Mouse (Mus musculus) NIH3T3 (cell line): ENCODE results near the gene Usp45.
A peak's percentile ranks its signal among the peaks of the same experiment; 100 is the strongest.
"Not testable (repeated sequence)": the region's sequence is repeated elsewhere in the genome, so short reads cannot be mapped to it uniquely, and the experiment has no call there.

Experiments
- DNase-seq: peaks from one replicate; pipeline ENCODE4 v3.0.0-alpha.2; 2012; ENCODE audit warnings: low read depth

Usp45 gene

GRCm38 (mm10) chr4:21766863-21767304, at the start of gene Usp45, which contains the start of gene Tstd3:
Gene Usp45 (plus strand): TSS chr4:21767156.
Gene Tstd3 (minus strand): TSS chr4:21767212.
- peak; percentile 90 for DNase-seq

- DNase-seq: peak; percentile 19
Measured at GRCm38 (mm10) chr4:21722752-21723334, 44.1 kb upstream of the Usp45 start.

- peak; percentile 78 for DNase-seq
Measured at GRCm38 (mm10) chr4:21726912-21727614, 39.9 kb upstream of the Usp45 start.

DNA sequence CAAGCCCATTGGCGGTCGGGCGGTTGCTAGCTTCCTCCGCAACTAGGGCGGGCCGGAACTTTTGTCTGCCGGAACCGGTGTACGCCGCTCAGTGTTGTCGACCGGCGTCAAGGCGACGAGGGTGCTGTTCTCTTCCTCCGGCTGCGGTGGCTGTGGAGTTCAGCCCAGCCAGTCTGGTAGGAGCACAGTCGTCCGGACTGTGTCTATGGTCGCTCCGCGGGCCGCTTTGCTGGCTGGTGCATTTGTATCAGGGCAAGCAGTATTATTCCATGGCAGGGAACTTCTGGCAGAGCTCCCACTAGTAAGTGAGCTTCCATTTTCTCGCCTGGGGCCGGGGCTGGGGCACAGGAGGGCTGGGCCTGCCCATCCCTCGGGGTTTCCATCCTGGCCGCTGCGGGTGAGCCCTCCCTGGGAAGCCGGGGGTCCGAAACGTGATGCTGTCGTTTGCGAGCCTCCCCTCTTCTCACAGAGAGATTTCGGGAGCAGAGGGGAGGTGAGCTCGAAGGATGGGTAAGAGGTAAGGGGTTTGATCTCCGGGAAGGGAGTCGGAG, 39.3 kb upstream of the Usp45 start, which contains the start of gene Ccnc:
TSS of gene Ccnc (plus strand) at position 87 of the 551 bp plus-strand sequence.
- peak; percentile 94 for DNase-seq

DNA sequence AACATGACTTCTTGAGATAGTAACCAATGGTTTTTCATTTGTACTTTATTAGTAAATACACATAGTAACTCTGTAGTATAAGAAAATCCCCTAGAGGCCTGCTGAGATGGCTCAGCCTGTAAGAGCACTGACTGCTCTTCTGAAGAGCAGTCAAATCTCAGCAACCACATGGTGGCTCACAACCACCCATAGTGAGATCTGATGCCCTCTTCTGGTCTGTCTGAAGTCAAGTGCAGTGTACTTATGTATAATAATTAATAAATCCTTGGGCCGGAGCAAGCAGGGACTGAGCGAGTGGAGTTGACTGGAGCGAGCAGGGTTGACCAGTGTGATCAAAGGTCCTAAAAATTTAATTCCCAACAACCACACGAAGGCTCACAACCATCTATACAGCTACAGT, 27.8 kb upstream of the Usp45 start:
- peak; percentile 40 for DNase-seq

DNA sequence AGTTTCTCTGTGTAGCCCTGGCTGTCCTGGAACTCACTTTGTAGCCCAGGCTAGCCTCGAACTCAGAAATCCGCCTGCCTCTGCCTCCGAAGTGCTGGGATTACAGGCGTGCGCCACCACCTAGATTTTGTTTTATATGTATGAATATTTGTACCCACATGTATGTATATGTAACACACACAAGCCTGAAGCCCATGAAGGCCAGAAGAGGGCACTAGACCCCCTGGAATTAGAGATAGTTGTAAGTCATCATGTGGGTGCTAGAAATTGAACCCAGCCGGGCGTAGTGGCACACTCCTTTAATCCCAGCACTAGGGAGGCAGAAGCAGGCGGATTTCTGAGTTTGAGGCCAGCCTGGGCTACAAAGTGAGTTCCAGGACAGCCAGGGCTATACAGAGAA, 22.8 kb upstream of the Usp45 start:
- not testable (repeated sequence) for DNase-seq

GRCm38 (mm10) chr4:21745723-21746122, 21.2 kb upstream of the Usp45 start:
- no peak for DNase-seq

DNA sequence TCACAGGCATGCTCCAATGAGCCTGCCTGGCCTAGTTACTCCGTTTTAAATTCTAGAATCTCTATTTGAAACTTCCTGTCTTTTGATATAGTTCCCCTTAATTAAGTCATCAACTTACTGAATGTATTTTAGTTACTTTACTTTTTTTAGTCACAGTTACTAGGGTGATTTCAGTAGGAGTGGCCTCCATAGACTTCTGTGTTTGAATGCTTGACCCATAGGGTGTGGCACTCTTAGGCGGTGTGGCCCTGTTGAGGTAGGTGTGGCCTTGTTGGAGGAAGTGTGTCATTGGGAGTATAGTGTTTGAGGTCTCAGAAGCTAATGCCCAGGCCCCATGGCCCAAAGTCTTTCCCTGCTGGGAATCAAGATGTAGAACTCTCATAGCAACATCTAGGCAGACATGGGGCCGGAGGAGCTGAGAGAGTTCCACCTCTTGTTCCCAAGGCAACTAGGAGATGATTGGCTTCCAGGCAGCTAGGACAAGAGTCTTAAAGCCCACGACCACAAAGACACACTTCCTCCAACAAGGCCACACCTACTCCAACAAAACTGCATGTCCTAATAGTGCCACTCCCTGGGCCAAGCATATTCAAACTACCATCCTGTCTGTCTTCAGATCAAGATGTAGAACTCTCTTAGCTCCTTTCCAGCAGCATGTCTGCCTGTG, 11.7 kb upstream of the Usp45 start:
- no peak for DNase-seq

GRCm38 (mm10) chr4:21758860-21759259, 8.1 kb upstream of the Usp45 start:
- DNase-seq: peak; percentile 19

DNA sequence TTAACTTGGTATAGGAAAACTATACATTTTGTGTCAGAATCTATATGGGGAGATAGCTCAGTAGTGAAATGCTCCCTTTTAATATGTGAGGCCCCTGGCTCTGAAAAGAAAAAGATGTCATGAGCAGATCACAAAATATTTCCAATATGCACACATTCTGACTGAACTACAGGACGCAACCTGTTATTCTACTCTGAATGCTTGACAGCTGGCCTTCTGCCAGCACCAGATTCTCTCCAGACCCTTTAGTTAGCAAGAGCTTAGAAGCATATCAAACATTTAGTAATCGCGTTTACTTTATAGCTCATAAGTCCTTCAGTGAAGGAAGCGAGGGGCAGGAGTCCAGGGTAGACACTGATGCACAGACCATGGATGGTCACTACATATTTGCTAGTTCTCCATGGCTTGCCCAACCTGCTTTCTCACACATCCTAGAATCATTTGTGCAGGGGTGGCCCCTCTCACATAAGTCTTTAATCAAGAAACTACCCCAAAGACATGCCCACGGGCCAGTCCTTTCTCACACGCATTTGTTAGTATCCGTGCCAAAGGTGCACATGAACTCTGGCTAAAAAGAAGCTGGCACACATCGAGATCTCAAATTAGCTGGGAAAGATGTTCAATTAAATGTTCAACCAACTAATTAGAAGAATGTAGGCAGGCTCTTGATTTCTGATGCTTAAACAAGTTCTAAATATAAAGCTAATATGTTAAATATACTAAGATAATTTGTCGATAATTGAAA, 5.4 kb upstream of the Usp45 start:
- DNase-seq: no peak

- DNase-seq: no peak
Measured at GRCm38 (mm10) chr4:21763827-21764226, 3.1 kb upstream of the Usp45 start.

DNA sequence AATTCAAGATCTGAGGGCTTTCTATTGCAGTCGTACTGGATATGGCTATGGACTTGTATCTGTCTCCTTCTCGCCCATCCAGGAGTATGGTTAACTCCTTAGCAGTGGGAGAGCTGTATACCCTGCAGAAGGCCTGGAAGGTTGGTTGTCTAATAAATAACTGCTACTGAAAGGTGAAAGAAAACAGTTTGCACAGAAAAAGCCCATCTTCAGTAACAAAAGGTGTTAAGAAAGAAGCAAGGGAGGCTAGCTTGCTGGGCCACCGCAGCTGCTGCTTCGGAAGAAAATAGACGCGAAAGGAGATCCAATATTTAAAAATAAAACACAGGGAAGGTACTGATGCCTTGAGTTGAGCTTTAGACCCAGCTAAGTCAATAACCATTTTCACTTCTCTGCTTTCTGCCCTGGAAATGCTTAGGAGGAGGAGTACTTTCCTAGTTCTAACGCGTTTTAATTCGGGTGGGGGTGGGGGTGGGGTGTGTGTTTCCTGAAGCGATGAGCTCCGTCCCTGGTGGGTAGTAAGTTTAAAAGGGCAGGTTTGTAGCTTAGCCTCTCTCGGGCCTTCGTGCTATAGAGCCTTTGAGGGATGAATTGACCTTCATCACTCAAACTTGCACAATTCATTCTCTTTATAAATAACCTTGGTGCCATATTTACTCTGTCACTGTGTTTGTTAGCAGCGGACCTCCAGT, 639 bp upstream of the Usp45 start:
- peak; percentile 28 for DNase-seq

DNA sequence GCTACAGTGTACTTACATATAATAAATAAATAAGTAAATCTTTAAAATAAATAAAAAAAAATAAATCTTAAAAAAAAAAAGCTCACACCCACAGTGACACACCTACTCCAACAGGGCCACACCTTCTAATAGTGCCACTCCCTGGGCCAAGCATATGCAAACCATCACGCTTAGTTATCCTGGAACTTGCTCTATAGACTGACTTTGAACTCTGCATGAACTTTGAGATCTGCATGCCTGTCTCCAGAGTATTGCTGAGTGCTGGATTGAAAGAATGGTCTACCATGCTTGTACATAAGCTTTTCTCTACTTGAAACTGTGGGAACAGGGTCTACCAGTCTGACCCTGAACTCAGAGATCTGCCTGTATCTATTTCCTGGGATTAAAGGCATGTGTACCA, 4.1 kb downstream of the Usp45 start:
- DNase-seq: no peak

GRCm38 (mm10) chr4:21772306-21772705, 5.3 kb downstream of the Usp45 start:
- no peak for DNase-seq

GRCm38 (mm10) chr4:21776091-21776945, 9.4 kb downstream of the Usp45 start:
- peak; percentile 93 for DNase-seq

DNA sequence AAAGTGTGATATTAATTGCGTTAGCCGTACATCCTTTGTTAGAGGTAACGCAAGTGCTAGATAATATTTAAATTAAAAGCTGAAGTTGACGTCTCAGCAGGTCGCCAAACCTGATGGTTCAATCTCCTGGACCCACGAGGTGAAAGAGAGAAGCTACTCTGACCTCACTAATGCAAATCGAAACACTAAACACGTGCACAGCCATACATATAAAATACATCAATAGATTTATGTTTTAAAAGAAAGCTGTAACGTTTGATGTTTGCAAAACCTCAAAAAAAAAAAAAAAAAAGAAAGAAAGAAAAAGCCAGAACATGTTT, 9.9 kb downstream of the Usp45 start:
- no peak for DNase-seq

- DNase-seq: no peak
Measured at GRCm38 (mm10) chr4:21780816-21781726, 14.1 kb downstream of the Usp45 start.

DNA sequence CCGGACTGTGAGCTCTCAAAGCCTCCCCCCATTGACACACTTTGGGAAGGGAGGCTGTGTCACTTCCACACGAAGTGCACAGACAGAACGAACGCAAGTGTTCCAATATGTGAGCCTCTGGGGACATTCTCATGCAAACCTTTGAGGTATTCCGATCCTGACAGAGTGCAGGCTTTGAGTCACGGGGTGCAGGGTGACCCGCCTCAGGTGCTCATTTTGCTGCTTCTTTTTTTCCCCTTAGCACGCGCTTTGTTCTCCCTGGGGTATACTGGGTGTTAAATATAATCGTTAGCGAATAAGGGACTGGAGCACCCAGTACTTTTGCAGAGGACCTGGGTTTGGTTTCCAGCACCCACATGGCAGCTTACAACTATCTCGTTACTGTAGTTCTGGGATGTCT, 19.3 kb downstream of the Usp45 start:
- no peak for DNase-seq

GRCm38 (mm10) chr4:21788903-21789302, 21.9 kb downstream of the Usp45 start:
- no peak for DNase-seq

DNA sequence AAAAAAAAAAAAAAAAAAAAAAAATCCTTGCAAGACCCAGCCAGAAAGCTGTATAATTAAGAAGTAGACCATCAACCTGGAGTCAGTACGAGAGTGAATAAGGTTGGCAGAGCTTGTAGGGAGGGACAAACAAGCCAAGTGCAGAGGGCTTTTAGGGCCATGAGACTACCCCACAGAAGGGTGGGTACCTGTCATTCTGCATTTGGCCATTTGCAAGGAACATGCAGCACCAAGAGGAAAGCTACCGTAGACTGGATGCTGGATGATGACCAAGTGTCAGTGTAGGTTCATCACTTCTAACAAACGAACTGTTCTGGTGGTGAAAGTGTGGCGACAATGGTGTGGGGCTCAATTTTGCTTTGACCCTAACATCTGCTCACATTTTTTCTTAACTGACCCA, 22.9 kb downstream of the Usp45 start:
- no peak for DNase-seq
